Mouse (Mus musculus): ENCODE data around the gene Mypn.

Mypn gene

DNA sequence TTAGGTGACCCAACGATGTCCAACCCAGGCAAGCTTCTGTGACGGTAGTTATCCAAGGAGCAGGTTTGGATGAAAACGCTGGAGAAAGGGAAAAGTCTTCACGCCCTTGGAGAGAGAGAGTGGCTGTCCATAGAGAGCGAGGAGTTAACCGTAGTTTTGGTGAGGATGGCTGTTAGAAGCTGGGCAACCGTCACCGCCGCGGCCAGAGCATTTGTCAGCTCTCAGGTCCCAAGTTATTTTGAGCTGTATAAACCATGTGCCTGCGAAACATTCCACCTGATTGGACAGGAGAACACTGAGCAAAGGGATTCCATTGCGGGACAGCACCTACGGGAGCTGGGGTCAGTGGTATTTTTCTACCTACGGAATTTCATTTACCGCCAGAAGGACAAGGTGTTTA lies at the start of gene Mypn:
Gene Mypn, minus strand, starts transcription at position 225 of the 400 bp plus-strand sequence.
- WGBS = 88% methylated on average over 15 of the region's 15 CpGs

DNA sequence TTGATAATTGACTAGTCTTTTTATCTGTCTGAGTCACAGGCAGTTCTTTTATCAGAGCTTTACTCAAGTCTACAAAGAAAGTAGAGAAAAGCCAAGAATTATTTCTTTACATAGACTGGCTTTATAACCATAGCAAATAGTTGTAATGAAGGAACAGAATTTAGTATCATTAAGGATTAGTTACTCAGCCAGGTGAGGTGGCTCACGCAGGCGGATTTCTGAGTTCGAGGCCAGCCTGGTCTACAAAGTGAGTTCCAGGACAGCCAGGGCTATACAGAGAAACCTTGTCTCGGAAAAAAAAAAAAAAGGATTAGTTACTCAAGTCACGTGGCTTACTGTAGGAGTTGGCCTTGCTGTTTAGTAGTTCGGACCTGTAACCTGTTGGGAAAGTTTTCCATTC lies 44.7 kb upstream of the Mypn start:
- WGBS = 95% methylated on average over 6 of the region's 6 CpGs

DNA sequence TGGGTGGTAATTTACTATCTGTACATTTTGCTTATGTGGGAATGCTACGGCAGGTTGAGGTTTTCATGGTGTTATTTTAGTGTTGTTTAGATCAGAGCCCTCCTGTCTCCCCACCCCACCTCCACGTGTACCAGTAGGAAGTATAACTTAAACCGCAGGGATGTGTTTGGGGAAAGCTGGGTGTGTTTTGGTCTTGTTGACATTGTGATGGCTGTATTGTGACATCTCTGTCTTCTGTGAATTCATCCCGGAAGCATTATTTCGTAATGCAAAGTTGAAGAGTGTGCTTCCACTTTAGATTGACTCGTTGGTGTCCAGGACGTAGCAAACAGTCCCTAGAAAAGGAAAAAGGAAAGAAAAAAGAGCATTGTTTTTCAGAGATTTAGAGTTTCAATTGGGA lies 43.7 kb upstream of the Mypn start:
- WGBS = 50% methylated on average over 7 of the region's 7 CpGs

DNA sequence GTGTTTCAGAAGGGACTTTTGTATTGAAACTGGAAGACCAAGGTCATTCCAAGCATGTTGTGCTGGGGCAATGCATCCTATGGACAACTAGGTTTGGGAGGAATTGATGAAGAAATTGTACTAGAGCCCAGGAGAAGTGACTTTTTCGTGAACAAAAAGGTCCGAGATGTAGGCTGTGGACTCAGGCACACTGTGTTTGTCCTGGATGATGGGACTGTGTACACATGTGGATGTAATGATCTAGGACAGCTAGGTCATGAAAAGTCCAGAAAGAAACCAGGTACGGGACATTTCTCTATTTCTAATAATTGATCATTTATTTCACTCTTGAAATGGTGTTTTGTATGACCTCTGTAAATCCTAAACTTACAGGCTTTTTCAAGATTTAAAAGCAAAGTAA lies 42.1 kb upstream of the Mypn start:
- 91% methylated on average over 3 of the region's 3 CpGs for WGBS

DNA sequence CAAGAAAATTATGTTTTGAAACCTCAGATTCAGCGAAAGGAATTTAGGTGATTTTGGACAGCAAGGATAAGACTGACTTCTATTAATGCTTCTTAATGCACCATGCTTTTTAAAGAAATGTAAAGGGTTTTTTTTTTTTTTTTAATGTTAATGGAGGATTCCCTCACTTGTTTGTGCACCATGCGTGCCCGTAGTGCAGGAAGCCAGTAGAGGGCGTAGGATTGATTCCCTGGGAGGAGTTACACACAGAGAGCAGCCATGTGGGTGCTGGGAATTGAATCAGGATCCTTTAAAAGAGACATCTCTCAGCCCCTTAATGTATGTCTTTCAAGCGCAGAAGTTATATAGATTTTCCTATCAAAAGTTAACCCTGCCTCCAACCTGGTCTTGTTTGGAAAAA lies 41.0 kb upstream of the Mypn start:
- 15% methylated on average over 5 of the region's 5 CpGs for WGBS

DNA sequence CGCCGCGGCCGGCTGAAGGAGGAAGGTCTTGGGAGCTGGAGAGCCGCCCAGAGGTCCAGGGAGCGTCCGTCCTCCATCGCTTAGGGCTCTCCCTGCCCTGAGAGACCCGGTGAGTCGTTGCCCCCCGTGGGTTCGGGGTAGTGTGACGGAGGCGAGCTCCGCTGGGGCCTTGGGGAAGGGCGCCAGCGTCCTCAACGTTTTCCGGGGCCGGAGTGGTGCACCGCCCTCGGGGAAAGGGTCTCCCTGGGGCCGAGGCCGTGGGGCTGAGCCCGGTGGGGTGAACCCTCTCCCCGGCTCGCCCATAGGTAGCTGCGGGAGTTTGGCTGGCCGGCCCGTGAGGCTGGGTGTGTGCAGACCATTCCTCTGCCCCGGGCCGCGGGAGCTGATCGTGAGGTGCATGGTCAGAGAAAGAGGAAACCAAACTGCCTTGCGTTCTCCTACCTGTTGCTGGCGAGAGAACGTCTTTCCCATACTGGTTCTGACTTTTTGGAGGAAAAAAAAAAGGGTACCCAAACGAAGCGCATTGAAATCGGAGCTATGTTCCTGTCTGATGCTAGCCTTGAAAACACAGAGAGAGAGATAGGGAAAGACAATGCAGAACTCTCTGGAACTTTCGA lies 40.4 kb upstream of the Mypn start:
- under 1% methylated on average over 41 of the region's 41 CpGs for WGBS

DNA sequence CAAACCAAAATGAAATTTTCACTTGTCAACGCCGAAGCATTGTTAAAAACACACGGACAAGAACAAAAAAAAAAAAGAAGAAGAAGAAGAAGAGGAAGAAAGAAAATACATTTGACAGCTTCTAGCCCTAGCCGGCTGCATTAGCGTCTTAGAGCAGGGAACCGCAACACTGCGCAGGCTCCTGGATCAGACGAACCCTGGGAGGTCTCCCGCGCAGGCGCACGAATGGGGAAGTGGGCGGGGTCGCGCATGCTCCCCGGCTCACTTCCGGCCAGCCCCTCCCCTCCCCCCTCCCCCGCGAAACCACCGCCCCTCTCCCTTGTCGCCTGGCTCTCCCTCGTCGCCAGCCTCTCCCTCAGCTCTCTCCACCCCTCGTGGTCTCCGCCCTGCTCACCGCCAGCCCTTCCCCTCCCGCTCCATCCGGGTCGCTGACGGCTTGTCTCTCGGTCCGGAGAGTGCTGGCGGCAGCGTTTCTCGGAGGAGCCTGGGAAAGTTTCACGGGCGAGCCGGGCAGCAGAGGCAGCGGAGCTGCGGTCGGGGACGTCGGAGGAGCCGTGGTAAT lies 39.8 kb upstream of the Mypn start, which contains the start of gene Herc4:
Gene Herc4, plus strand, starts transcription at position 318 of the 562 bp plus-strand sequence.
- WGBS = under 1% methylated on average over 40 of the region's 44 CpGs

DNA sequence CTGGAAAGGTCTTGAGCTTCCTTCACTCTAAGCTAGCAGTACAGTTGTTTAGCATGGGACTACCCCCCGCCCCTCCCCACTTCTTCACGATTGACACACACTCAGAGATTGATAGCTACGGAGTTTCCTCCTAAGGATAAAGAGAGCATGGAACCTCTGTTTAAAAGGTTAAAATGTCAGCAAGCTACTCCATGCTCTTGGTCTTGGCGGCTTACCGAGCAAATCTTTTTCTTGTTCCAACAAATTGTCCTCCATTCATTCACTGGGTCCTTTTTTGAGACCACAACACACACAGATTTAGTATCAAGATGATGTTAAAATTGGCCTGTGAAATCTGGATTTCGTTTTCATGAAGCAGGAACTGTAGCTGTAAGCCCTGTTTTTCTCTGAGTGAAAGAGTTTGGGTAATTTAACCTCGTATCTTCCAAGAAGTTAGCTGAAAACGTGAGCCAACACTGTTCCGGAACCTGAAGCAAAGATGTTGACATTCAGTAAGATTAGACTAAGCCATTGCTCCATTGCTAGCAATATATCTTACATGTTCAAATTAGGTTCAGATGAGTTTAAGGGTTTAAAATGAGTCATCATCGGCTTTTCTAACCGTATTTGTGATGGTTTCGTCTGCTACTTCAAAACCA lies 39.2 kb upstream of the Mypn start:
- 10% methylated on average over 12 of the region's 12 CpGs for WGBS

DNA sequence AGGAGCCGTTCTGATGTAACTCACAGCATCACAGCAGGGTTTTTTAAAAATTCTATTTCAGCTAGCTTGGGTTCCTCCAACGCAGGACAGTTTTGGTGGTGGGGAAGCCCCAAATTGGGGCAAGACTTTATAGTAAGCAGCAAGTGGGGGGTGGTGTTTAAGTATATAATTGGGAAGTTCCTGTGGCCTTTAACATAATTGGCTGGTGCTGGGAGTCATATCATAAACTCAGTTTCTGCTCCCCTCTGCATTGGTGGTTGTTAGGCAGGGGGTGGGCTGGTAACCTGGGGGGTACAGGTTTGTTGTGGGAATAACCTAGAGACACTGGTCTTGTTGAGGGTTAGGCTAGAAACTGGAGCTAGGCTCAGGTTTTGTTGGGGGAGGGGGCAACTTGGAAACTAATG lies 37.1 kb upstream of the Mypn start:
- WGBS = 46% methylated on average over 2 of the region's 2 CpGs

DNA sequence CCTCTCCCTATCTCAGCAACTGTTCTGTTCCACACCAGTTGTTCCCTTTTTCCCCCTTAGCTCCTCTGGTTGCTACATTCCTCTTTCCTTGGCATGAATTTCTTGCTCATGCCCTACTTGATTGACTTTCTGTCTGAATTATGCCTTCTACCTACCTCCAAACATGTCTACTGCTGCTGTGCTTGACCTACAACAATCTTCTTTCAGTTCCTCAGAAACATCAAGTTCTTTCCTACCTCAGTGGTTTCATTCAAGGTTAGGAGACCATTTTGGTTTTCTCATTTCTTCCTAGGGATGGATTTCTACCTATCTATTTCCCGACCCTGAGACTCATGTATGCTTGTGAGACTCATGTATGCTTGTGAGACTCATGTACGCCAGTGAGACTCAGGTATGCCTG lies 36.1 kb upstream of the Mypn start:
- WGBS = 88% methylated on average over 2 of the region's 2 CpGs

DNA sequence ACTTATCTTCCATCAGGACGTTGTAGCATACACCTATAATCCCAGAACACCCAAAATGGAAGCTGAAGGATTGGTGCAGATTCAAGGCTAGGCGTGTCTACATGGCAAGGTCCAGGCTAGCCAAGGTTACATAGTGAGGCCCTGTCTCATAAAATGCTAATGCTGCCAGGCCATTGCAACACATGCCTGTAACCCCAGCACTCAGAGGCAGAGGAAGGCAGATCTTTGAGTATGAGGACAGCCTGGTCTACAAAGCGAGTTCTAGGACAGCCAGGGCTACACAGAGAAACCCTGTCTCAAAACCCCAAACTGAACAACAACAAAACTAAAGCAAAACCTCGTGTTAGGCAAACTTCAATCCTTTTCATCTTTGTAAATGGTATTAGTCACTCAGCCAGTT lies 34.3 kb upstream of the Mypn start:
- 84% methylated on average over 4 of the region's 4 CpGs for WGBS

DNA sequence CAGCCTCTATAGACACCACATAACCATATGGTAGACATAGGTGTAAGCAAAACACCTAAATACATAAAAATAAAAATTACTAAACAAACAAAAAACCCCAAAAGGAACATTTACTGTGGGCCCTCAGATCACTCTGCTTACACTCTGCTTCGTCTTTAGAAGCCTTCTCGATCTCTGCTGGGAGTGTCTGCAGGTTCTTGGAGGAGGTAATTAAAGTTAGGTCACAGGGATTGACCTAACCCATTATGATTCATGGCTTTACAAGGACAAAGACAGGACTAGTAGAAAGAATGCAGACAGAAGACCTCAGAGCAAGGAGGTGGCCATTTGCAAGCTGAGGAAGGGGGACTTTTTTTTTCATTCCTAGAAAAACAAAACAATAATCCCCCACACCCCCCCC lies 33.5 kb upstream of the Mypn start:
- 75% methylated on average over 2 of the region's 2 CpGs for WGBS

DNA sequence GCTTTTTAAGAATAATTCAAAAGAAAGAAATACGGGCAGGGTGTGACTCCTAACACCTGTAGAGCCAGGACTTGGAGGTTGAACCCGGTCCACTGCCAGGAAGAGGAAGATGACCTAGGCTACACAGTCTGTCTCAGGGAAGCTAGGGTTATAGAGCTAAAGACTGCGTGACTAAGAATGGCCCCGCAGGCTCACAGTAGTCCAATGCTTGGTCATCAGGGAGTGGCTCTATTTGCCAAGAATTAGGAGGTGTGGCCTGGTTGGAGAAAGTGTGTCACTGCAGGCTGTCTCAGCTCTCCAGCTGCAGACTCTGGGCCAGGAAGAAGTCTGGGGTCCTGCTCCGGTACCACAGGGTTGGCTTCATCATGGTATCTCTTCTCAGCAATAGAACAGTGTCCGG lies 32.9 kb upstream of the Mypn start:
- WGBS = 92% methylated on average over 6 of the region's 6 CpGs

DNA sequence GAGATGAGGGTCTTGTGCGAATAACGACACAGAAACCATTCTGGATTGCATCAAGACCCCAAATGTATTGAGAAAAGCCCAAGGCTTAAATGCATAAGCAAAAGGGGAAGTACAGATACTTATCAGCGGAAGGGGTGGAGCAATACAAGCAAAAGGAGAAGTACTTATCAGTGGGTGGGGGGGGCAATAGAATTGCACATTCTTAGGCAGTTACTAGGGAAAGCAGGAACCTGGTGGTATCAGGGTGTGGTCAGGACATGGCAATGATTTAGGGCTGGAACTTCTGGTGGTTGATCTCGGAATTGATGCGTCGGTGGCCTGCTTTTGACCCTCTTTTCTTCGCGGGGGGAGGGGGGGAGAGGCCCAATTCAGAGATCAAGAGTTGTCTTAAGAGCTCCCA lies 32.1 kb upstream of the Mypn start:
- WGBS = 88% methylated on average over 8 of the region's 8 CpGs

DNA sequence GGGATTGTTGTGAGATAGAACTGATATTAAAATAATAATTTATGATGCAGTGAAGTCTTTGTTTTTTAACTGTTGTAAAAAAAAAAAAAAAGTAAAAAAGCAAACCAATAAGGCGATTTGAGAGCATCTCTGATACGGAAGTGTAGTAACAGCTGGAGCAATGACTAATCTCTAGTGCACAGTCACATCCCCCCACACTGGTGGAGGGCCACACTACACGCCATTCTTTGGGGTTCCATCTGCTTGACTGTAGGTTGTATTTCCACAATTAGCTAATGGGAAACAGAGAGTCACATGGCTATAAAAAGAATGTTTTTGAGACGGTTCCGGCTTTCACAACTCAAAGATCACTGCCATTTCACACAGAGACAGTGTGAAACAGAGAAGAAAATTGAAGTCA lies 30.4 kb upstream of the Mypn start:
- WGBS = 44% methylated on average over 5 of the region's 5 CpGs

DNA sequence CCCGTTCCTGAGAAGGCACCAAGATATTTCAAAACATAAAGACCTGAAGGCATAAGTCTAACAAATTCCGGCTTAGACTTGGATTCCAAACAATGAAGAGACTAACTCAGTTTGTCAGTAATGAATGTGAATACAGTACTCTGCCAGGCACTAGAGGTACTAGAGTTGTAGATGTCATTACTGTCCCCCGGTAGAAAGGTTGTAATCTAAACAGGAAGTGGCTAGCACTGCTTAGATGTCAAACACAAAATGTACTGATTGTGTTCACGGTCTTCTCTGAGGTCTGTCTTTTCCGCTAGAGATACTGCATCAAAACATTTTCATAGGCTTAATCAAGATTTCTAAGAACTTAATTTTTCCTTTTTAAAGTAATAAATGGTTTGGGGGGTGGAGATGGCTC lies 27.9 kb upstream of the Mypn start:
- 74% methylated on average over 5 of the region's 5 CpGs for WGBS

DNA sequence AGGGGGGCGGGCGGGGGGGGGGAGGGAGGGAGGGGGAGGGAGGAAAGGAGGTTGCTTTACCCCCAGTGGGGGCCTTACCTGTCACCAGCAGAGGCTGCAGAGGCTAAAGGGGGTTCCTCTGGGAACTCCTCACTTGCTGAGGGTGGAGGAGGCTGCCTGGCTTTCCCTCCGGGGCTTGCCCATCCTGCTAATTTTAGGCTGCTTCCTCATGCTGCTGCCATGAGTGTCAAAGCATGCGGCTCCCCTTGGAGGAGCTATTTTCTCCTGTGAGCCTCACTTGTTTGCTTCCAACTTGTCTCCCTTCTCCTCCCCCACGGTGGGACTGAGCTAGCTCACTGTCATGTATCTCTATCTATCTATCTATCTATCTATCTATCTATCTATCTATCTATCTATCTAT lies 27.1 kb upstream of the Mypn start:
- 21% methylated on average over 4 of the region's 5 CpGs for WGBS

DNA sequence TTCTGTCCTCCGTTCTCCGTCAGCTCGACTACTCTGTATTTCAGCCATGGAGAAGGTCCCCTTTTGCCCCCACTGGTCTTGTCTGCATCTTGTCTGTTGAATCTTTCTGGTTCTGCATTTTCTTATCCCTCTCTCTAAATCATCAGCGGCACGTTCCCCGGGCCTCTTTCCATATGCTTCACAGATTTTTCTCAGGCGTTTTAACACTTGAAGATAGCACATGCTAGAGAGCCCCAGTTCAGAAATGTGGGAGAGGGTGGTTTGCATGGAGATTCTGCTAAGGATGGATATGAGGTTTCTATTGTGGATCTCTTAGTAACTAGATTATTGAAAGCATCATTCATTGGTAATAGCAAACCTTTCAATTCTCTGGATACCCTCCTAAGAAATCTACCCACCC lies 26.5 kb upstream of the Mypn start:
- 61% methylated on average over 7 of the region's 7 CpGs for WGBS

DNA sequence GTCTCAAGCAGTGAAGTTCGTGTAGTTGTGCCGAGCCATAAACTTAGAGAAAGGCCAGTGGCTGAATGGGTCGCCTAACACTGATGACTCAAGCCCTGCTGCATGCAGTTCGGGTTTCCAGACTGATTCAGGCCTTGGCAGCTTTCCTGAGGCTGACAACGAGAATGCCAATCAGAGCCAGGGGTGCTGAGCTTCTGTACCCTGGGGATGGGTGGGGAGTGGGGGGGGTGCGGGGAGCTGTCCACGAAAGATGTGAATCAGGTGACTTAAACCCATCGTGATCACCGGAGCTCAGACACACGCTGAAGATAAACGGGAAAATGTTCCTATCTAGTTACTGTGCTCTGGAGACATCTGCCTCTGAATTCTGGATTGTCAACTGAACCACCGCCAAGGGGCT lies 20.6 kb upstream of the Mypn start:
- 46% methylated on average over 12 of the region's 12 CpGs for WGBS

DNA sequence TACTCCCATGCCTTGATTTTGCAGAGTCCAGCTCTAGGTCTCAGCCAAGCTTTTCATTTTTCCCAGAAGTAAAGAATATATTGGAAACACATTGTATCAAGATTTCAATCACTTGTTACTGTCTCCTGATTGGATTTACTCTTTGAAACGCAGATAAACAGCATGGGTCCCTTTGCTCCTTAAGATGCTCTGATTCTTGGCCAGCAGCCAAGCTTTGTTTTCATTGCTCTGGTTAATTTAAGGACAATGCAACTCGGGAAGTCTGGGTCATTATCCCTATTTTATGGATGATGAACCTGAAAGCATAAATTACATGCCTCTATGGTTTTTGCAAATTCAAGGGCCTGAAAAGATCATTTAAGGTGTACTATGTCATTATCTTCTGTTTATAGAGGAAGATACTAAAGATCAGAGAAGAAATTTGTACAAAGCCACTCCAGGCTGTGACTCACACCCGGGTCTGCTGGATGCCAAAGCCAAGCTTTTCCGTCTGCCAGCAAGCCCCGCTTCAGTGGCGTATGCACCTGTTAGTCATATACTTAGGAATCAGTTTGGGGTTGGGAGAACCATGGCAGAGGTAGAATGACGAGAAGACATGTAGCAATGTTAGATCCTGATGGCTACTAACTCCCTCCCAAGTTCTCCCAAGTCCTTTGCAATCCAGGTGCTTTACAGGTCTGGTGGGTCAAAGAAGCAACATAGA lies 17.5 kb upstream of the Mypn start:
- WGBS = 49% methylated on average over 7 of the region's 7 CpGs

DNA sequence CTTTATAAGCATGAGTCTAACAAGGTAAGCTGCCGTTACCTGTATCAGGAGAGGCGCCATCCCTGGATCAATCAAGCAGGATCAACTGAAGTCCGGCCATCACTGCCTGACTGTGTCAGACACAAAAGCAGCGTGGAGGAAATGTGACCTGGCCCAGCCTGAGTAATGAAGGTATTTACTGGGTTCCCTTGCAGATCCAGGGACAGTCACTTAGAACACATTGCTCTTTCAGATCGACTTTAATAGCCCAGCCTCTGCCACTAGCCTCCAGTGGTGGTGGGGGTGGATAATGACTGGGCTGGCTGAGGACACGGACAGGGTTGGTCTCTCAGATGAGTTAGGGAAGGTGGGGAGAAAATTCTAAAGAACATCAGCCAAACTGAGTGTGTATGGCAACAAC lies 5.1 kb upstream of the Mypn start:
- WGBS = 75% methylated on average over 6 of the region's 6 CpGs

DNA sequence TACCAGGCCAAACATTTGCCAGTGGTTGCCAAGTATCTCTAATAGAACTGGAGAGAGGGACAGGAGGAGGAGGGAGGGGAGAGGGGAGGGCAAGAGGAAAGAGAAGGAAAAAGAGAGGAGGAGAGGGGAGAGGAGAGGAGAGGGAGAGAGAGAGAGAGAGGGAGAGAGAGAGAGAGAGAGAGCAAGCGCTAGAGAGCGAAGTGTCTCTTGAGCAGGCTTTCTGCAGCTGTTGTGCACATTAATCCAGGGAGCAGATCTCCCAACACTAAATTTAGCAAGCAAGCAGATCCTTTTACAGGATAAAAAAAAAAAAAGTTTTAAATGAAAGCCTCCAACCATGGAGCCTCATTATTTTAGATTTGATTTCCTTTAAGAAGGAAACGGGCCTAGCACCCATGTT lies 750 bp downstream of the Mypn start:
- 75% methylated on average over 3 of the region's 3 CpGs for WGBS

DNA sequence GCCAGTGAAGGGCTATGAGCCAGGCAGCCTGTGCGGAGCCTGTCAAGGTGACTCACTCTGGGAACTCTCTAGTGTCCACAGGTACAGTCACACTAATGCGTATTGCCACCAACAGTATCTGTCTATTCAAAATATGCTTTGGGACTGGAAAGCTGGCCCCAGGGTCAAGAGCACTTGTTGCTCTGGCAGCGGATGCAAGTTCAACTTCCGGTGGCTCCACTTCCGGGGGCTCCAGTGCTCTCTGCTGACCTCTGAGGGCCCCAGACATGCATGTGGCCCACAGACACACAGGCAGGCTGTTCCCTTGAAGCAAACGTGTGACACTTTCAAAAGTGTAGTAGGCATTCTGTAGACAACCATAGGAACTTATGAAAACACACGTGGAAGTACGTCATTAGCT lies 2.2 kb downstream of the Mypn start:
- WGBS = 84% methylated on average over 8 of the region's 8 CpGs
